25 mouse cellular contexts compared by ENCODE assay signal in genomic region chr13:42738152-42738551, GRCm38 (mm10). TPM values are rescaled to one million over a fixed set of nuclear protein-coding genes. Genes with fewer than 3 reads are reported as not detected.
DNase-seq lines count a peak whose midpoint lies in the region; ATAC-seq and TF ChIP-seq lines count a peak whose summit lies in the region.
"Had no signal": no experiment of that assay in that cellular context is flagged by ENCODE, and none has a peak within 500 bp of the region (broad histone marks: within the 10 kb centered on the region; RNA-seq: fewer than 3 reads in every experiment).

No protein-coding gene starts in this region.

- H3K4me2 ChIP-seq in liver, postnatal 0 days (ENCODE audit: low read depth, low read length): no peak overlapping the region
- H3K4me2 ChIP-seq: embryonic facial prominence, embryonic 12.5 days; embryonic facial prominence, embryonic 15.5 days; forebrain, embryonic 12.5 days; forebrain, embryonic 15.5 days; heart, embryonic 11.5 days; hindbrain, embryonic 12.5 days; hindbrain, embryonic 15.5 days had no signal

- peaks cover 14% of the 10 kb centered on the region for H3K4me1 ChIP-seq in cortical plate, adult 2 months (ENCODE audit: control insufficient read depth, insufficient read depth, low read length)
- H3K4me1 ChIP-seq in liver, postnatal 0 days (ENCODE audit: insufficient read depth): no peaks in the 10 kb centered on the region
- H3K4me1 ChIP-seq: embryonic facial prominence, embryonic 12.5 days; embryonic facial prominence, embryonic 15.5 days; forebrain, embryonic 12.5 days; hindbrain, embryonic 12.5 days; hindbrain, embryonic 15.5 days had no signal

- no peak for TF ChIP-seq EP300 in liver, postnatal 0 days (IDR thresholded peaks at IDR 0.05; ENCODE audit: low read depth)

- intact Hi-C loops in left cerebral cortex, postnatal 14 days (cut with DNase I): no loop called here

- 76% methylated on average over 5 of the region's 5 CpGs for WGBS in liver, postnatal 0 days (ENCODE audit: insufficient replicate concordance)

- H3K27me3 ChIP-seq in liver, postnatal 0 days (ENCODE audit: insufficient read depth, low read length): no peaks in the 10 kb centered on the region
- H3K27me3 ChIP-seq: CH12.LX; embryonic facial prominence, embryonic 12.5 days; embryonic facial prominence, embryonic 15.5 days; forebrain, embryonic 12.5 days; forebrain, embryonic 15.5 days; hindbrain, embryonic 12.5 days; hindbrain, embryonic 15.5 days; Patski had no signal

- H3K36me3 ChIP-seq in liver, postnatal 0 days (replicated peaks; ENCODE audit: insufficient read depth, low read length): no peaks in the 10 kb centered on the region
- H3K36me3 ChIP-seq: embryonic facial prominence, embryonic 12.5 days; embryonic facial prominence, embryonic 15.5 days; forebrain, embryonic 12.5 days; forebrain, embryonic 15.5 days; G1E; hindbrain, embryonic 12.5 days; hindbrain, embryonic 15.5 days had no signal

- no peak for TF ChIP-seq CTCF in cortical plate, adult 2 months (IDR thresholded peaks at IDR 0.05; ENCODE audit: extremely low read depth, insufficient read depth, low read length)
- TF ChIP-seq CTCF in liver, postnatal 0 days (IDR thresholded peaks at IDR 0.05; ENCODE audit: low read depth): no peak

- H3K27ac ChIP-seq in cortical plate, adult 2 months (ENCODE audit: insufficient read depth, low read length): 0 out of 2 replicates have a peak overlapping the region, but pooled peaks have one; percentile 39
- H3K27ac ChIP-seq in liver, postnatal 0 days (ENCODE audit: low read depth): no peak overlapping the region
- H3K27ac ChIP-seq: embryonic facial prominence, embryonic 12.5 days; embryonic facial prominence, embryonic 15.5 days; forebrain, embryonic 12.5 days; forebrain, embryonic 15.5 days; gastrocnemius, adult 2 months; hindbrain, embryonic 12.5 days; hindbrain, embryonic 15.5 days had no signal

- DNase-seq in frontal cortex, postnatal 25 days (ENCODE audit: low spot score in 2 of 2): no peak
- DNase-seq in left cerebral cortex, postnatal 14 days (ENCODE audit: low spot score in 2 of 2): peak; percentile 52 to 75
- DNase-seq in left cerebral cortex, adult 8-10 months (ENCODE audit: low spot score in 2 of 2): no peak
- no peak for DNase-seq in liver, postnatal 0 days
- DNase-seq: adrenal gland, postnatal 14 days; B cell, adult 2 months; cerebellum, adult 11-12 months; cerebellum, adult 8-10 months; cerebellum, postnatal 36 days; gastrocnemius, adult 2 months; gastrocnemius, postnatal 14 days; heart, adult 11 months had no signal

- H3K9me3 ChIP-seq in liver, postnatal 0 days (ENCODE audit: low read length): no peaks in the 10 kb centered on the region
- H3K9me3 ChIP-seq: embryonic facial prominence, embryonic 12.5 days; embryonic facial prominence, embryonic 15.5 days; forebrain, embryonic 12.5 days; forebrain, embryonic 15.5 days; hindbrain, embryonic 12.5 days; hindbrain, embryonic 15.5 days had no signal

- no peak for TF ChIP-seq POLR2A in cortical plate, adult 2 months (IDR thresholded peaks at IDR 0.05; ENCODE audit: extremely low read depth, insufficient read depth, low read length)

- no peak overlapping the region for H3K4me3 ChIP-seq in cortical plate, adult 2 months (ENCODE audit: insufficient read depth, low read length)
- H3K4me3 ChIP-seq in liver, postnatal 0 days (ENCODE audit: low read depth, low read length): no peak overlapping the region
- H3K4me3 ChIP-seq: embryonic facial prominence, embryonic 12.5 days; embryonic facial prominence, embryonic 15.5 days; forebrain, embryonic 12.5 days; forebrain, embryonic 15.5 days; gastrocnemius, adult 2 months; hindbrain, embryonic 12.5 days; hindbrain, embryonic 15.5 days had no signal

- peak; percentile 87 for ATAC-seq in frontal cortex, adult (ENCODE audit: low TSS enrichment)
- no peak for ATAC-seq in liver, postnatal 0 days
- ATAC-seq: intestine, postnatal 0 days; Patski had no signal

- no peak overlapping the region for H3K9ac ChIP-seq in liver, postnatal 0 days (replicated peaks)
- H3K9ac ChIP-seq: embryonic facial prominence, embryonic 12.5 days; embryonic facial prominence, embryonic 15.5 days; forebrain, embryonic 12.5 days; forebrain, embryonic 15.5 days; hindbrain, embryonic 12.5 days; hindbrain, embryonic 15.5 days had no signal

RNA-seq across cellular contexts. Expression of gene Phactr1, which starts 57.7 kb away (rescaled TPM):
- 100 to 1,000 TPM; 449 to 512 TPM for total RNA-seq in left cerebral cortex, postnatal 14 days (2021)
- 100 to 1,000 TPM; 515 to 570 (median 537) TPM for total RNA-seq in left cerebral cortex, adult 8-10 months (2022)
- 205 and 206 TPM in 2 replicates for polyA plus RNA-seq in cortical plate, adult 2 months (2012; rRNA removed)
- 0.72 and 0.96 TPM in 2 replicates for polyA plus RNA-seq in liver, postnatal 0 days (2015; fragmentation: Nextera tagmentation; extraction: Ambion mirVana)
- polyA plus RNA-seq: G1E had no signal

Comparison
In these comparisons a context has a peak if more than half of its experiments do, and no peak if none do; other contexts are left out.
1. DNase-seq: peak in left cerebral cortex, postnatal 14 days (2 of 2); none in frontal cortex, postnatal 25 days (0 of 2), left cerebral cortex, adult 8-10 months (0 of 2) and liver, postnatal 0 days (single experiment).